Mouse (Mus musculus): Measurements from ENCODE around the gene Ppp1r32. TPM values are rescaled to one million over a fixed set of nuclear protein-coding genes. Genes with fewer than 3 reads are reported as not detected.
A peak's percentile ranks its signal among the peaks of the same experiment; 100 is the strongest.

The Ppp1r32 gene
- polyA plus RNA-seq (2015; fragmentation: Nextera tagmentation; extraction: Ambion mirVana), result 1.0 and 1.6 TPM in 2 replicates

GRCm38 (mm10) chr19:10482703-10483102 lies at the start of gene Ppp1r32:
TSS of gene Ppp1r32 (minus strand) at chr19:10482928.
- Histone ChIP-seq H3K9ac (replicated peaks) (no peak within 1 kb of the TSS), H3K36me3 (no peaks in the 10 kb centered on the region), H3K9me3 (no peaks in the 10 kb centered on the region), H3K4me3 (replicated peaks) (no peak within 1 kb of the TSS), H3K27ac (no peak within 1 kb of the TSS), H3K27me3 (peaks cover 11% of the 10 kb centered on the region), H3K4me2 (replicated peaks) (peak within 1 kb of the TSS; percentile 2; the same call in 1 of the 2 replicates), H3K4me1 (replicated peaks) (peaks cover 16% of the 10 kb centered on the region)
- ATAC-seq, result peak; percentile 78
- 19% methylated on average over 6 of the region's 6 CpGs for WGBS

GRCm38 (mm10) chr19:10530082-10530481 lies 47.4 kb upstream of the Ppp1r32 start:
- no peak overlapping the region for H3K4me2 ChIP-seq (replicated peaks)
- no peak overlapping the region for H3K27ac ChIP-seq
- H3K4me1 ChIP-seq (replicated peaks), result peaks cover 20% of the 10 kb centered on the region
- no peak overlapping the region for H3K9ac ChIP-seq (replicated peaks)
- H3K4me3 ChIP-seq (replicated peaks), result no peak overlapping the region
- no peak for ATAC-seq
- H3K36me3 ChIP-seq, result peaks cover 52% of the 10 kb centered on the region
- no peaks in the 10 kb centered on the region for H3K9me3 ChIP-seq
- no peaks in the 10 kb centered on the region for H3K27me3 ChIP-seq
- WGBS, result 97% methylated on average over 1 of the region's 1 CpGs

GRCm38 (mm10) chr19:10525910-10526309 lies 43.2 kb upstream of the Ppp1r32 start, which contains the start of gene Sdhaf2:
TSS of gene Sdhaf2 (minus strand) at chr19:10526142.
- no peaks in the 10 kb centered on the region for H3K9me3 ChIP-seq
- peak within 1 kb of the TSS; percentile 98 for H3K9ac ChIP-seq (replicated peaks)
- peak within 1 kb of the TSS; percentile 97 for H3K27ac ChIP-seq
- under 1% methylated on average over 11 of the region's 11 CpGs for WGBS
- peak within 1 kb of the TSS; percentile 98 for H3K4me3 ChIP-seq (replicated peaks)
- no peak for ATAC-seq
- H3K4me1 ChIP-seq (replicated peaks), result peaks cover 34% of the 10 kb centered on the region
- peak within 1 kb of the TSS; percentile 85 for H3K4me2 ChIP-seq (replicated peaks)
- H3K27me3 ChIP-seq, result no peaks in the 10 kb centered on the region
- peaks cover 17% of the 10 kb centered on the region for H3K36me3 ChIP-seq

- peaks cover 34% of the 10 kb centered on the region for H3K4me1 ChIP-seq (replicated peaks)
- H3K9me3 ChIP-seq, result no peaks in the 10 kb centered on the region
- peak within 1 kb of the TSS; percentile 98 for H3K9ac ChIP-seq (replicated peaks)
- H3K27me3 ChIP-seq, result no peaks in the 10 kb centered on the region
- H3K27ac ChIP-seq, result peak within 1 kb of the TSS; percentile 97
- peaks cover 11% of the 10 kb centered on the region for H3K36me3 ChIP-seq
- peak within 1 kb of the TSS; percentile 98 for H3K4me3 ChIP-seq (replicated peaks)
- H3K4me2 ChIP-seq (replicated peaks), result peak within 1 kb of the TSS; percentile 85
- peak; percentile 97 for ATAC-seq
- WGBS, result under 1% methylated on average over 85 of the region's 93 CpGs
Observed at GRCm38 (mm10) chr19:10525106-10525901, 42.6 kb upstream of the Ppp1r32 start, which contains the start of gene Cpsf7. TSS of gene Cpsf7 (plus strand) at chr19:10525266.

- Histone ChIP-seq H3K27me3 (no peaks in the 10 kb centered on the region), H3K9ac (replicated peaks) (peak overlapping the region; percentile 98), H3K4me3 (replicated peaks) (peak overlapping the region; percentile 98), H3K36me3 (peaks cover 7% of the 10 kb centered on the region; the same call in 1 of the 2 replicates), H3K27ac (peak overlapping the region; percentile 97), H3K4me1 (replicated peaks) (peaks cover 34% of the 10 kb centered on the region), H3K9me3 (no peaks in the 10 kb centered on the region), H3K4me2 (replicated peaks) (peak overlapping the region; percentile 85)
- WGBS, result under 1% methylated on average over 19 of the region's 19 CpGs
- no peak for ATAC-seq
Observed at GRCm38 (mm10) chr19:10524784-10525105, 42.0 kb upstream of the Ppp1r32 start.

- Histone ChIP-seq H3K36me3 (peaks cover 4% of the 10 kb centered on the region; the same call in 1 of the 2 replicates), H3K4me2 (replicated peaks) (peak overlapping the region; percentile 27; the same call in 1 of the 2 replicates), H3K4me3 (replicated peaks) (peak overlapping the region; percentile 98; the same call in 1 of the 2 replicates), H3K4me1 (replicated peaks) (peaks cover 34% of the 10 kb centered on the region), H3K9me3 (no peaks in the 10 kb centered on the region), H3K9ac (replicated peaks) (0 out of 2 replicates have a peak overlapping the region, but pooled peaks have one; percentile 17), H3K27ac (no peak overlapping the region), H3K27me3 (no peaks in the 10 kb centered on the region)
- 91% methylated on average over 5 of the region's 5 CpGs for WGBS
- ATAC-seq, result no peak
Observed at GRCm38 (mm10) chr19:10523483-10524080, 40.9 kb upstream of the Ppp1r32 start.

GRCm38 (mm10) chr19:10521926-10522325 lies 39.2 kb upstream of the Ppp1r32 start:
- Histone ChIP-seq H3K4me3 (replicated peaks) (no peak overlapping the region), H3K27me3 (no peaks in the 10 kb centered on the region), H3K9ac (replicated peaks) (no peak overlapping the region), H3K36me3 (peaks cover 7% of the 10 kb centered on the region), H3K4me2 (replicated peaks) (no peak overlapping the region), H3K4me1 (replicated peaks) (peaks cover 23% of the 10 kb centered on the region), H3K9me3 (no peaks in the 10 kb centered on the region), H3K27ac (no peak overlapping the region)
- WGBS, result 86% methylated on average over 1 of the region's 1 CpGs
- no peak for ATAC-seq

- no peaks in the 10 kb centered on the region for H3K9me3 ChIP-seq
- H3K4me1 ChIP-seq (replicated peaks), result peaks cover 14% of the 10 kb centered on the region
- H3K27me3 ChIP-seq, result no peaks in the 10 kb centered on the region
- H3K27ac ChIP-seq, result no peak overlapping the region
- H3K9ac ChIP-seq (replicated peaks), result no peak overlapping the region
- H3K36me3 ChIP-seq, result peaks cover 22% of the 10 kb centered on the region
- ATAC-seq, result no peak
- WGBS, result 40% methylated on average over 1 of the region's 1 CpGs
- H3K4me3 ChIP-seq (replicated peaks), result no peak overlapping the region
- no peak overlapping the region for H3K4me2 ChIP-seq (replicated peaks)
Observed at GRCm38 (mm10) chr19:10520355-10520754, 37.6 kb upstream of the Ppp1r32 start.

GRCm38 (mm10) chr19:10510759-10511330 lies 28.1 kb upstream of the Ppp1r32 start:
- no peak overlapping the region for H3K4me3 ChIP-seq (replicated peaks)
- peaks cover 45% of the 10 kb centered on the region for H3K36me3 ChIP-seq
- no peaks in the 10 kb centered on the region for H3K27me3 ChIP-seq
- no peaks in the 10 kb centered on the region for H3K4me1 ChIP-seq (replicated peaks)
- H3K9me3 ChIP-seq, result no peaks in the 10 kb centered on the region
- H3K9ac ChIP-seq (replicated peaks), result no peak overlapping the region
- 87% methylated on average over 6 of the region's 6 CpGs for whole genome bisulfite sequencing
- ATAC-seq, result no peak
- H3K27ac ChIP-seq, result no peak overlapping the region
- no peak overlapping the region for H3K4me2 ChIP-seq (replicated peaks)

- Histone ChIP-seq H3K9ac (replicated peaks) (no peak overlapping the region), H3K4me2 (replicated peaks) (no peak overlapping the region)
Observed at GRCm38 (mm10) chr19:10502571-10502970, 19.8 kb upstream of the Ppp1r32 start.

GRCm38 (mm10) chr19:10500581-10500980 lies 17.9 kb upstream of the Ppp1r32 start:
- peaks cover 20% of the 10 kb centered on the region for H3K4me1 ChIP-seq (replicated peaks)
- no peak for ATAC-seq
- H3K4me3 ChIP-seq (replicated peaks), result no peak overlapping the region
- no peak overlapping the region for H3K4me2 ChIP-seq (replicated peaks)
- peaks cover 42% of the 10 kb centered on the region for H3K36me3 ChIP-seq
- H3K9me3 ChIP-seq, result no peaks in the 10 kb centered on the region
- WGBS, result 94% methylated on average over 8 of the region's 8 CpGs
- no peaks in the 10 kb centered on the region for H3K27me3 ChIP-seq
- no peak overlapping the region for H3K27ac ChIP-seq
- no peak overlapping the region for H3K9ac ChIP-seq (replicated peaks)

More at GRCm38 (mm10) chr19:10502571-10502970, 19.8 kb upstream of the Ppp1r32 start:
- Histone ChIP-seq H3K27ac (no peak overlapping the region), H3K36me3 (peaks cover 55% of the 10 kb centered on the region), H3K9me3 (no peaks in the 10 kb centered on the region), H3K27me3 (no peaks in the 10 kb centered on the region), H3K4me3 (replicated peaks) (no peak overlapping the region), H3K4me1 (replicated peaks) (peaks cover 3% of the 10 kb centered on the region; the same call in 1 of the 2 replicates)
- 4% methylated on average over 4 of the region's 4 CpGs for WGBS
- peak; percentile 87 for ATAC-seq
